Mouse (Mus musculus): ENCODE measurements around the gene Agbl1. TPM values are rescaled to one million over a fixed set of nuclear protein-coding genes. Genes with fewer than 3 reads are reported as not detected.

The Agbl1 gene
- total RNA-seq, 2 experiments from 2014 or later = 0.15 TPM; not detected in 1

GRCm38 (mm10) chr7:76911672-76912071 lies 682.0 kb downstream of the Agbl1 start:
- ATAC-seq (ENCODE audit: poor library complexity, severe bottlenecking) = no peak

- ATAC-seq (ENCODE audit: poor library complexity, severe bottlenecking) = no peak
These were observed 689.2 kb downstream of the Agbl1 start for GRCm38 (mm10) chr7:76918871-76919270.

GRCm38 (mm10) chr7:76921671-76922070 lies 692.0 kb downstream of the Agbl1 start:
- no peak for ATAC-seq (ENCODE audit: poor library complexity, severe bottlenecking)

- ATAC-seq (ENCODE audit: poor library complexity, severe bottlenecking) = no peak
These were observed 705.5 kb downstream of the Agbl1 start for GRCm38 (mm10) chr7:76935219-76935618.

- ATAC-seq (ENCODE audit: poor library complexity, severe bottlenecking) = no peak
These were observed 711.8 kb downstream of the Agbl1 start for GRCm38 (mm10) chr7:76941531-76941930.

- ATAC-seq (ENCODE audit: poor library complexity, severe bottlenecking) = no peak
These were observed 741.6 kb downstream of the Agbl1 start for GRCm38 (mm10) chr7:76971334-76971733.

- no peak for ATAC-seq (ENCODE audit: poor library complexity, severe bottlenecking)
These were observed 779.9 kb downstream of the Agbl1 start for GRCm38 (mm10) chr7:77009571-77009970.

GRCm38 (mm10) chr7:77029019-77029418 lies 799.3 kb downstream of the Agbl1 start:
- ATAC-seq (ENCODE audit: poor library complexity, severe bottlenecking) = no peak

- no peak for ATAC-seq (ENCODE audit: poor library complexity, severe bottlenecking)
These were observed 846.3 kb downstream of the Agbl1 start for GRCm38 (mm10) chr7:77076033-77076432.

GRCm38 (mm10) chr7:77087266-77087665 lies 857.6 kb downstream of the Agbl1 start:
- no peak for ATAC-seq (ENCODE audit: poor library complexity, severe bottlenecking)

- peak; percentile 86 for ATAC-seq (ENCODE audit: poor library complexity, severe bottlenecking)
These were observed 865.5 kb downstream of the Agbl1 start for GRCm38 (mm10) chr7:77095153-77095552.

GRCm38 (mm10) chr7:77114021-77114420 lies 884.3 kb downstream of the Agbl1 start:
- no peak for ATAC-seq (ENCODE audit: poor library complexity, severe bottlenecking)

GRCm38 (mm10) chr7:77129045-77129444 lies 899.4 kb downstream of the Agbl1 start:
- no peak for ATAC-seq (ENCODE audit: poor library complexity, severe bottlenecking)

- ATAC-seq (ENCODE audit: poor library complexity, severe bottlenecking) = no peak; the same call in 1 of the 2 replicates
These were observed 902.3 kb downstream of the Agbl1 start for GRCm38 (mm10) chr7:77131950-77132349.

GRCm38 (mm10) chr7:77132615-77133420 lies 903.1 kb downstream of the Agbl1 start:
- ATAC-seq (ENCODE audit: poor library complexity, severe bottlenecking) = peak; percentile 84

GRCm38 (mm10) chr7:77134860-77135259 lies 905.2 kb downstream of the Agbl1 start:
- no peak for ATAC-seq (ENCODE audit: poor library complexity, severe bottlenecking)

GRCm38 (mm10) chr7:77138707-77139106 lies 909.0 kb downstream of the Agbl1 start:
- ATAC-seq (ENCODE audit: poor library complexity, severe bottlenecking) = no peak

- ATAC-seq (ENCODE audit: poor library complexity, severe bottlenecking) = no peak
These were observed 917.8 kb downstream of the Agbl1 start for GRCm38 (mm10) chr7:77147527-77147926.

GRCm38 (mm10) chr7:77148820-77149219 lies 919.1 kb downstream of the Agbl1 start:
- peak; percentile 51 for ATAC-seq (ENCODE audit: poor library complexity, severe bottlenecking)

GRCm38 (mm10) chr7:77149846-77150245 lies 920.2 kb downstream of the Agbl1 start:
- ATAC-seq (ENCODE audit: poor library complexity, severe bottlenecking) = no peak

- ATAC-seq (ENCODE audit: poor library complexity, severe bottlenecking) = no peak
These were observed 922.7 kb downstream of the Agbl1 start for GRCm38 (mm10) chr7:77152393-77152792.

- no peak for ATAC-seq (ENCODE audit: poor library complexity, severe bottlenecking)
These were observed 923.2 kb downstream of the Agbl1 start for GRCm38 (mm10) chr7:77152909-77153308.

GRCm38 (mm10) chr7:77164921-77165320 lies 935.2 kb downstream of the Agbl1 start:
- ATAC-seq (ENCODE audit: poor library complexity, severe bottlenecking) = no peak

Data from megakaryocyte, adult 5-6 weeks (primary cell).